Mouse (Mus musculus) heart, postnatal 10 days (tissue): ENCODE data around the gene Lhfp. TPM values are rescaled to one million over a fixed set of nuclear protein-coding genes. Genes with fewer than 3 reads are reported as not detected.
A peak's percentile ranks its signal among the peaks of the same experiment; 100 is the strongest.
"Not testable (repeated sequence)": the region's sequence is repeated elsewhere in the genome, so short reads cannot be mapped to it uniquely, and the experiment has no call there.

Source experiments
- DNase-seq, 2 experiments: peaks; one replicate each; pipeline ENCODE4 v3.0.0; 2021
- intact Hi-C: fragments of 180-260 bp; cut with DNase I; formaldehyde crosslinking; loops from one replicate; pipeline ENCODE4 v1.15.1; 2025
- total RNA-seq, 2 experiments: library from RNA; stranded (reverse); gene quantifications; 2 replicates each; pipeline ENCODE4 v1.2.3; 2021

The Lhfp gene
- total RNA-seq, 2 experiments from 2014 or later = 80.2 to 85.2 TPM

GRCm38 (mm10) chr3:53205706-53206105 lies 164.4 kb downstream of the Lhfp start:
- intact Hi-C loops = no loop called here
- no peak for DNase-seq

GRCm38 (mm10) chr3:53206509-53207224 lies 165.3 kb downstream of the Lhfp start:
- DNase-seq = no peak

GRCm38 (mm10) chr3:53207225-53207528 lies 165.8 kb downstream of the Lhfp start:
- no peak for DNase-seq
- intact Hi-C loops = no loop called here

More at GRCm38 (mm10) chr3:53206509-53207224, 165.3 kb downstream of the Lhfp start:
- intact Hi-C loops = no loop called here

DNA sequence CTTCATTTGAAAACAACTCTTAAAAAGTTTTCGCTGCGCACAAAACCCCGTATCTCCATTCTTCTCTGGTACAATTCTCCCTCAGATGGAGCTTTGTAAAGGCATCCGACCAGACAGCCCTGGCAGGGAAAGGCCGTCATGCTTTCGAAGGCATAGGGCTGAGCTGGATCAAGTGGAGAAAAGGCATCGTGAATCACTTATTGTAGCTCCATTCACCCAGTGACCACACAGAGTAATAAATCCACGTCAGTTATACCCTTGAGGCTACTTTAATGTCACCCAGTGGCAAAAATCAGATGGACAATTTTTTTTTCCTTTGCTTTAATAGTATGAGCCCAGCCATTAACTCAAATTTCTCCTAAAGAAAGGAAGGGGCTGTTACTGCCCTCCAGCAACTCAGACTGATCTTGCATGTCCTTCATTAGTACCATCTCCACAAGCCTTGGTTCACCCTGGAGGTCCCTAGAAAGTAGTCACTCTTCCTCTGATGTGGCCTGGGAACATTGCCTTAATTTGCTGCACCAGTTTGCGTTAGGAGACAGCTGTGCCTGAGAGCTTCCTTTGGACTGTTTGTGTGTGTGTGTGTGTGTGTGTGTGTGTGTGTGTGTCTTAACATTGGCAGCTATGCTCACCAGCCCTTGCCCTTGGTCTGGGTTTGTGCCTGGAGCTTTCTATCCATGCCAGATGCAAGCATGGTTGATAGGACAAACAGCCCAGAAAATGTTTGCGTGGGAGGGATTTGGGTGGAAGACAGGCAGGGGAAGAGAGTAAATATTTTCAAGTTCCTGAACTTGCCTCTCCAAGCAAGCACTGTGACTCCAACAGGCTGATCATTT lies 169.6 kb downstream of the Lhfp start:
- DNase-seq = peak; percentile 64 to 75
- intact Hi-C loops = no loop called here

DNA sequence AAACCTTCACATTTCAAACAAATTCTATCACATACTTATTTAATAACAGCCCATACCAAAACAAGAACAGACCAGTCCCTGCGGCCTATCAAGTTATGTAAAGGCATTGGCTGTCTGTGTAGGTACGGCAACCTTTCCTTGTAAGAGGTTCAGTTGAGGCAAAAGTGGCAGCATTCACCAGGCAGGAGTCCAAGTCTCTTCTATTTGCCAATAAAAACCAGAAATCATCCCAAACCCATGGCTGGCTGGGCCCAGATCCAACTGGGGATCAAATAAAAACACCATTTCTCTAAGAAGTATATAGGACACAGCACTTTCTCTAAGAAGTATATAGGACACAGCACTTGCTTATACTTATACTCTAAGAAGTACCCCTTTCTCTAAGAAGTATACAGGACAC lies 171.3 kb downstream of the Lhfp start:
- no peak for DNase-seq
- intact Hi-C loops = no loop called here

GRCm38 (mm10) chr3:53213346-53213745 lies 172.0 kb downstream of the Lhfp start:
- intact Hi-C loops = no loop called here
- DNase-seq = no peak

DNA sequence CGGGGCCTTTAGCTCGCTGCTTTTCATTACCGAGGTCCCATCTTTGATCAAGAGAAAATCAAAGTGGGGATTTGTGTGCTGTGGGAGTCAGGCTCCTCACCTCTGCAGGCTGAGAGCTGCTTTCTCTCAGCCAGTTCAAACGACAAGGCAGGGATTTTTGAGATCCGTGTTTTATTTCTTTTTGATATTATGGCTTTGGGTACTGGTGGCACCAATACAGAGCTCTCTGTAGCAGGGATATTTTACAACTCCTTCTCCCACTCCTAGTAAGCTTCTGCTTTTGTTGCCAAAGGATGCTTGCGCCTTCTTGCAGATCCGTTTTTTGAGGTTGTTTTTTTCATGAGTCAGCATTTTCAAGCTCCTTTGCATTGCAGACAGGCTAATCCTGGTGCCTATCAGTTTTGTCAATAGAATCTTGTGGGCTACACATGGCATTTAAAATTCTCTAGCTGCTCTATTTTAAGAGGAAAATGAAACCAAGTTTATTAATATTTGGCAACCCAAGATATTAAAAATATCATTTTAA lies 172.5 kb downstream of the Lhfp start:
- intact Hi-C loops = no loop called here
- DNase-seq = no peak

- intact Hi-C loops = no loop called here
- no peak for DNase-seq
These were observed 173.1 kb downstream of the Lhfp start for GRCm38 (mm10) chr3:53214386-53214785.

DNA sequence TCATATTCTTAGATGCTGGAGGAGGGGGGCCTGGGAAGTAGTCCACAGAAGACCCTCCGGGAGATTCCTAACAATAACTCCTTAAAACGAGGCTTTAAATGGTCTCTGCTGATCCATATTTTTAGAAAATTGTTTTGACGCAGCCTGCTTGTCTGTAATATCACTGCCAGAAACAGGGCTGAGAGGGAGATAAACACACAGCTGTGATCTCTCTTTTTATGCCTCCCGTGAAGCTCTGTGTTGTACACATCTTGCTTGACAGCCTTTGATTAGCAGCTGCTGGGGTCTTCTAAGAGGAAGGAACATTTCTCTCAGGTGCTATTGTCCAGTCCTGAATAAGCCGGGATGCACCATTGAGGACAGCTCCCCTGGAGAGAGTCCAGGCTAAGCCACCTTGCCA lies 176.4 kb downstream of the Lhfp start:
- intact Hi-C loops = no loop called here
- no peak for DNase-seq

GRCm38 (mm10) chr3:53221531-53222272 lies 180.4 kb downstream of the Lhfp start:
- intact Hi-C loops = no loop called here
- DNase-seq = peak in 1 of 2 experiments; percentile 30

DNA sequence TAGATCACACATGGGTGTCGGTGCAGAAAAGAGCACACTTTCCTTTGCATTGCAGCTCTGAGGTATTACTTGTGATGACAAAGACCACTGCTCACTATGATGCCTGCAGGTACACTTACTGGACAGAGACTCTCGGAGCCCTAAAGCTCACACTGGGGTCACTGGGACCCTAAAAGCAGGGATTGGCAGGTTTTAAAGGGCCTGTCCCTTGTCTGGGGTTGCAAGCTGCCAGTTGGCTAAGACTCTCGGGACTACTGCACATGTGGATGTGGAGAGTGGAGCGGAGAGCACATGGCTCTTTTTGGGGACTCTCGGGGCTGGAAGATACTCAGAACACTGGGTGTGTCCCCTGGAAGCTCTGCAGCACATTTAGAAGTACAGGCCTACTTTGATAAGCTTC lies 182.8 kb downstream of the Lhfp start:
- intact Hi-C loops = no loop called here
- no peak for DNase-seq

DNA sequence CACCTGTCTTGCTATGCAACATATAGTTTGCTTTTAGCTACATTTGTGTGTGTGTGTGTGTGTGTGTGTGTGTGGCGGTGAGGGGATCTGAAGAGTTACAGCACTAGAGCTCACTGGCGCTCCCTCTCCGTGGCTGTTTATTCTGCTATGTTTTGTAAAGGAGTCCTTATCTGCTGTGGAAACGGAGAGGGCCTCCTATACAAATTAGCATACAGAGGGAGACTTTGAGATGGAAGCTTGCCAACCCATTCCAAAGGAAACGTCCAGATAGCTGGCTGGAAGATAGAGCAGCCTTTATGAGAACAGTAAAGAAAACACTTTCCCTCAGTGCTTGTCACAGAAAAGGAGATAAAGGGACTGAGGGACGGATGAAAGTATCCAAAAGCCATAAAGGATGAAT lies 184.4 kb downstream of the Lhfp start:
- intact Hi-C loops = loop anchor here (5.0 kb wide), 1 partner anchor 183 kb away; the partner anchor contains the start of gene Lhfp
- peak; percentile 33 to 54 for DNase-seq

- intact Hi-C loops = loop anchor here (5.0 kb wide), 1 partner anchor 184 kb away; the partner anchor contains the start of gene Lhfp
- DNase-seq = no peak
These were observed 184.9 kb downstream of the Lhfp start for GRCm38 (mm10) chr3:53226223-53226622.

DNA sequence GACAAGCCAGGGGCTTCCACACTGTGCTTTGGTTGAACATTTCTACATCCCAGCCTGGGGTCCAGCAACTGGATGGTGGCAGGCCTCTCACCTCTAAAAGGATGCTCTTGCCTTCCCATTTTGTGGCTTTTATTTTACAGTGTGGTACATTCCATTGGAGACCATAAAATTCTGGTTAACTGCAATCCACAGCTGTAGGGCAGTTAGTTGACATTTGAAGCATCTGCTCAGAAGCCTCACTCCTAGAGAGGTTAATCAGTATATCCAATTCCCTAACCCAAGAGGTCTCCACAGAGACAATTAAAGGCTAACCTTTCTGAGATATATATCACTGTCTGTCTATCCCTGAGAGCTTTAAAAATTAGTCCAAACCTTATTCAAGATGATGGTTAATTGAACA lies 186.5 kb downstream of the Lhfp start:
- intact Hi-C loops = loop anchor here (5.0 kb wide), 1 partner anchor 186 kb away; the partner anchor contains the start of gene Lhfp

GRCm38 (mm10) chr3:53230562-53230961 lies 189.2 kb downstream of the Lhfp start:
- intact Hi-C loops = no loop called here
- no peak for DNase-seq

More for the DNA sequence above, 186.5 kb downstream of the Lhfp start:
- DNase-seq = no peak

DNA sequence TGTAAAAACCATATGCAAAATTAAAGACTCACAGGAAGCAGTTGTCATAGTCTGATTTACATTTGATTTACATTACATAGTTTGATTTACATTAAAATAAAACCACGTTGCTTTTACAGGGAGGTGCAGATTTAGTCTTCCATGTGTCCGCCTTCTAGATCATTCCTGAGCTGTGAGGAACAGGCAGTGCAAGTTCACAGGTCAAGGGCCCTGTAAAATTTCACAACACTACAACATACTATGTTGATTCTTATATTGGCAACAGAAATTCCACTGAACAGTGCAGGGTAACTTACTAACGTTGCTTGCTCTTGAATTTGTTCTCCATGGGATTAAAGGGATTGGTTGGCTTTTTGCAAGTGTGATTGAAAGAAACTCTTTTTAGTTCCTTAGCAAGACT lies 189.8 kb downstream of the Lhfp start:
- DNase-seq = no peak

GRCm38 (mm10) chr3:53232411-53232810 lies 191.1 kb downstream of the Lhfp start:
- intact Hi-C loops, DNase-seq: not testable (repeated sequence)

More for the DNA sequence above, 189.8 kb downstream of the Lhfp start:
- intact Hi-C loops = no loop called here

GRCm38 (mm10) chr3:53234689-53235088 lies 193.4 kb downstream of the Lhfp start:
- intact Hi-C loops = no loop called here
- no peak for DNase-seq

DNA sequence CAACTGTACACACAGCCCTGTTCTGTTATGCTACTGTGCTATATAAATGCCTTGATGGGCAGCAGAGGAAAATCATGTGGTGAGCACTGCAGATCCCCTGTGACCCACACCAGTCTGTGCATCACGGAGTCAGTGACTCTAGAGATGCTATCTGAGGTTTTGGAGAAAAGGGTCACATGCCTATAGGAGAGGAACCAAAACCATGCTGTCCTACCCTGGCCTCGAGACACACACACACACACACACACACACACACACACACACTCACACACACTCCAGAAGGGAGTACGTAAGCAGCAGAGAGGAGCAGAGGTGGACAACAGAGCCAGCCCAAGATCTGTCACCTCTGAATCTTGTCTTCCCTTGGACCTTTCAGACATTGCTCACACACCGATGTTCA lies 195.1 kb downstream of the Lhfp start:
- DNase-seq = no peak

GRCm38 (mm10) chr3:53240150-53240549 lies 198.8 kb downstream of the Lhfp start:
- intact Hi-C loops = no loop called here
- DNase-seq = no peak

More for the DNA sequence above, 195.1 kb downstream of the Lhfp start:
- intact Hi-C loops = no loop called here
